Mouse (Mus musculus) liver, postnatal 0 days (tissue): ENCODE data around the gene Hoxb2. TPM values are rescaled to one million over a fixed set of nuclear protein-coding genes. Genes with fewer than 3 reads are reported as not detected.
A peak's percentile ranks its signal among the peaks of the same experiment; 100 is the strongest.

ENCODE experiments used
- ATAC-seq: fragments of 200-750 bp; cut with Nextera tagmentation; 2 replicates; pipeline ENCODE4 v1.8.0; 2017; ENCODE audit warnings: mild to moderate bottlenecking, moderate library complexity
- DNase-seq: peaks from one replicate; pipeline ENCODE4 v3.0.0-alpha.2; 2016
- H3K27ac ChIP-seq: fragments of 300-500 bp; sonication (generic); 2 replicates; pipeline ENCODE4 v1.5.1; 2014; ENCODE audit warnings: antibody characterized with exemption, moderate library complexity, mild to moderate bottlenecking, low read depth
- H3K27me3 ChIP-seq: fragments of 300-500 bp; sonication (generic); 2 replicates; pipeline ENCODE4 v1.6.1; 2014; ENCODE audit warnings: low read length, control low read depth, mixed read lengths; ENCODE audit not compliant: insufficient read depth
- H3K36me3 ChIP-seq: fragments of 300-500 bp; sonication (generic); replicated peaks from 2 replicates; pipeline ENCODE4 v1.6.1; 2014; ENCODE audit warnings: mild to moderate bottlenecking, control low read depth, low read length, moderate library complexity, mixed read lengths; ENCODE audit not compliant: insufficient read depth
- H3K4me1 ChIP-seq: fragments of 300-500 bp; sonication (generic); 2 replicates; pipeline ENCODE4 v1.6.1; 2014; ENCODE audit warnings: antibody characterized with exemption, mild to moderate bottlenecking, control low read depth; ENCODE audit not compliant: insufficient read depth
- H3K4me2 ChIP-seq: fragments of 300-500 bp; sonication (generic); 2 replicates; pipeline ENCODE4 v1.6.1; 2014; ENCODE audit warnings: low read depth, mild to moderate bottlenecking, low read length, moderate library complexity, mixed read lengths
- H3K4me3 ChIP-seq: fragments of 300-500 bp; sonication (generic); 2 replicates; pipeline ENCODE4 v1.5.1; 2014; ENCODE audit warnings: low read depth, low read length
- H3K9ac ChIP-seq: fragments of 300-500 bp; sonication (generic); replicated peaks from 2 replicates; pipeline ENCODE4 v1.6.1; 2014; ENCODE audit warnings: mild to moderate bottlenecking, moderate library complexity
- H3K9me3 ChIP-seq: fragments of 300-500 bp; sonication (generic); 2 replicates; pipeline ENCODE4 v1.6.1; 2016; ENCODE audit warnings: mild to moderate bottlenecking, control low read depth, low read length, mixed read lengths
- CTCF ChIP-seq: sonication (generic); IDR thresholded peaks from 2 replicates; pipeline ENCODE4 v1.5.1; 2016; ENCODE audit warnings: antibody characterized with exemption, low read depth
- EP300 ChIP-seq: IDR thresholded peaks from 2 replicates; pipeline ENCODE4 v1.6.1; 2016; ENCODE audit warnings: antibody characterized with exemption, low read depth, mild to moderate bottlenecking
- WGBS: fragments of 180-500 bp; shearing (Covaris S2); extraction: QIAGEN DNeasy Blood & Tissue Kit; methylation state at CpG from one replicate; pipeline ENCODE4 v1.1.7; 2014; ENCODE audit not compliant: insufficient replicate concordance; 5-methylcytosine and 5-hydroxymethylcytosine counted together
- polyA plus RNA-seq: library from polyadenylated mRNA; unstranded; fragments of >200 nt; fragmentation: Nextera tagmentation; extraction: Ambion mirVana; gene quantifications from 2 replicates; pipeline ENCODE4 v1.2.1, GENCODE M21; 2015

Gene Hoxb2
- polyA plus RNA-seq, 1 experiment from 2014 or later: 0.67 TPM

GRCm38 (mm10) chr11:96333241-96334001, 16.9 kb upstream of the Hoxb2 start:
- peaks cover 77% of the 10 kb centered on the region for H3K27me3 ChIP-seq
- no peak overlapping the region for H3K9ac ChIP-seq
- H3K9me3 ChIP-seq: no peaks in the 10 kb centered on the region
- WGBS: 45% methylated on average over 17 of the region's 17 CpGs
- H3K27ac ChIP-seq: no peak overlapping the region
- peak overlapping the region; percentile 50 for H3K4me2 ChIP-seq
- no peak for TF ChIP-seq EP300
- H3K4me3 ChIP-seq: peak overlapping the region; percentile 33
- no peak for ATAC-seq
- no peaks in the 10 kb centered on the region for H3K36me3 ChIP-seq
- 0 out of 2 replicates have a peak, but pooled peaks cover 3% of the 10 kb centered on the region for H3K4me1 ChIP-seq
- DNase-seq: no peak

- H3K4me2 ChIP-seq: no peak overlapping the region
Measured at GRCm38 (mm10) chr11:96334002-96334364, 16.3 kb upstream of the Hoxb2 start.

GRCm38 (mm10) chr11:96334998-96335397, 15.3 kb upstream of the Hoxb2 start:
- no peak for ATAC-seq
- 0 out of 2 replicates have a peak, but pooled peaks cover 3% of the 10 kb centered on the region for H3K4me1 ChIP-seq
- H3K4me3 ChIP-seq: no peak overlapping the region
- TF ChIP-seq CTCF: no peak
- no peak for TF ChIP-seq EP300
- no peaks in the 10 kb centered on the region for H3K9me3 ChIP-seq
- no peak overlapping the region for H3K9ac ChIP-seq
- WGBS: 50% methylated on average over 3 of the region's 3 CpGs
- DNase-seq: no peak
- H3K4me2 ChIP-seq: no peak overlapping the region
- no peak overlapping the region for H3K27ac ChIP-seq
- no peaks in the 10 kb centered on the region for H3K36me3 ChIP-seq
- peaks cover 76% of the 10 kb centered on the region for H3K27me3 ChIP-seq

More at GRCm38 (mm10) chr11:96334002-96334364, 16.3 kb upstream of the Hoxb2 start:
- H3K9ac ChIP-seq: no peak overlapping the region
- 0 out of 2 replicates have a peak, but pooled peaks cover 3% of the 10 kb centered on the region for H3K4me1 ChIP-seq
- H3K4me3 ChIP-seq: no peak overlapping the region
- no peak overlapping the region for H3K27ac ChIP-seq
- no peaks in the 10 kb centered on the region for H3K9me3 ChIP-seq
- H3K36me3 ChIP-seq: no peaks in the 10 kb centered on the region
- no peak for TF ChIP-seq CTCF
- TF ChIP-seq EP300: no peak
- peaks cover 75% of the 10 kb centered on the region for H3K27me3 ChIP-seq
- no peak for DNase-seq
- ATAC-seq: no peak
- WGBS: 39% methylated on average over 2 of the region's 2 CpGs

- Histone ChIP-seq H3K9ac (no peak overlapping the region), H3K4me2 (no peak overlapping the region), H3K36me3 (no peaks in the 10 kb centered on the region), H3K4me1 (0 out of 2 replicates have a peak, but pooled peaks cover 3% of the 10 kb centered on the region), H3K4me3 (no peak overlapping the region), H3K9me3 (no peaks in the 10 kb centered on the region), H3K27ac (no peak overlapping the region), H3K27me3 (peaks cover 78% of the 10 kb centered on the region)
- no peak for ATAC-seq
- WGBS: 51% methylated on average over 2 of the region's 2 CpGs
- DNase-seq: no peak
- TF ChIP-seq EP300 (no peak), CTCF (no peak)
Measured at GRCm38 (mm10) chr11:96336597-96336996, 13.7 kb upstream of the Hoxb2 start.

- no peaks in the 10 kb centered on the region for H3K9me3 ChIP-seq
- 43% methylated on average over 6 of the region's 6 CpGs for WGBS
- no peaks in the 10 kb centered on the region for H3K36me3 ChIP-seq
- no peak overlapping the region for H3K9ac ChIP-seq
- DNase-seq (no peak), ATAC-seq (no peak)
- H3K4me1 ChIP-seq: 0 out of 2 replicates have a peak, but pooled peaks cover 3% of the 10 kb centered on the region
- H3K4me3 ChIP-seq: no peak overlapping the region
- H3K27me3 ChIP-seq: peaks cover 78% of the 10 kb centered on the region
- H3K4me2 ChIP-seq: no peak overlapping the region
- TF ChIP-seq EP300 (no peak), CTCF (no peak)
- H3K27ac ChIP-seq: no peak overlapping the region
Measured at GRCm38 (mm10) chr11:96337026-96337425, 13.3 kb upstream of the Hoxb2 start.

- TF ChIP-seq CTCF (no peak), EP300 (no peak)
- ATAC-seq (no peak), DNase-seq (no peak)
- Histone ChIP-seq H3K4me3 (no peak overlapping the region), H3K4me1 (no peaks in the 10 kb centered on the region), H3K9me3 (no peaks in the 10 kb centered on the region), H3K27ac (no peak overlapping the region), H3K4me2 (no peak overlapping the region), H3K27me3 (peaks cover 78% of the 10 kb centered on the region), H3K36me3 (no peaks in the 10 kb centered on the region), H3K9ac (no peak overlapping the region)
- WGBS: 52% methylated on average over 7 of the region's 7 CpGs
Measured at GRCm38 (mm10) chr11:96338957-96339855, 11.1 kb upstream of the Hoxb2 start.
